Mouse (Mus musculus): ENCODE data around the gene Gm10645. TPM values are rescaled to one million over a fixed set of nuclear protein-coding genes. Genes with fewer than 3 reads are reported as not detected.

Gene Gm10645
- 0.29 and 0.89 TPM in 2 replicates for total RNA-seq (2015)
- 0.51 TPM in 1 of 2 replicates, not detected in the other for total RNA-seq (2017)

DNA sequence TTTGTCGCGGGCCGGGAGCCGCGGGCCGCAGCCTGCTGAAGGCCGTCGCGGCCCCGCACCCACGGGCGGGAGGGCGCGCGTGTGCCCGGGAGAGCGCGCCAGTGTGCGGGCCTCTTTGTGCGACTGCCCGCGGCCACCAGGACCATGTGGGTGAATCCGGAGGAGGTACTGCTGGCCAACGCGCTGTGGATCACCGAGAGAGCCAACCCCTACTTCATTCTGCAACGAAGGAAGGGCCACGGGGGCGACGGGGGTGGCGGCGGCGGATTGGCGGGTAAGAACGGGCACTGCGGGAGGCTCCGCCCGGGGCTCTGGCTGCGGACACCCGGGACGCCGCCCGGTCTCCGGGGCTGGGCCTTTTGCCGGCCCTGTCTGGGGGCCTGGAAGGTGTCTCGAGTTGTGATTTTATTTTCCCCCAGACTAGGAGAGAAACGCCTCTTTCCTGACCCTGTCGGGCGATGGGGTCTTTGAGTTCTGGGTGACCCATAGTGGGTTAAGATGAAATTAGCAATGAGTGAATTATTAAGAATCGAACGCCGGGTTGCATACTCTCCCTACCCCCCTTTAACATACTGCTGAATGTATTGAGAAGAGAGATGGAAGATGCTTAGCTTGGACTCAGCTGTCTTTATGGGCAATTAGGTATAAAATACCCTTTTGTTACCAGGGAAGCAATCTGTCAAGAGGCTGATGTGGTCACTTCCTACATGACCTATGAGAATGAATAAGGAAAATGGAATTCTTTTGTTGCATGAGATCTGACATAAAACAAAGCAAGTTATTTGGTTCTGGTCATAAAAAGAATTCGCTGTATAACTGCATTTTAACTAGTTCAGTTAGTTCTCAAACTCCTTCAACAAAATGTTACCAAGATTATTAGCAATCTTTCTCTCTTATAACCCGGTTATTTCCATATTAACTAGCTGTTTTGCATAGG lies at the start of gene Gm10645:
Gm10645 (minus strand) TSS at position 240 of the 937 bp plus-strand sequence.
- ATAC-seq (ENCODE audit: poor library complexity, severe bottlenecking), result peak; percentile 34

DNA sequence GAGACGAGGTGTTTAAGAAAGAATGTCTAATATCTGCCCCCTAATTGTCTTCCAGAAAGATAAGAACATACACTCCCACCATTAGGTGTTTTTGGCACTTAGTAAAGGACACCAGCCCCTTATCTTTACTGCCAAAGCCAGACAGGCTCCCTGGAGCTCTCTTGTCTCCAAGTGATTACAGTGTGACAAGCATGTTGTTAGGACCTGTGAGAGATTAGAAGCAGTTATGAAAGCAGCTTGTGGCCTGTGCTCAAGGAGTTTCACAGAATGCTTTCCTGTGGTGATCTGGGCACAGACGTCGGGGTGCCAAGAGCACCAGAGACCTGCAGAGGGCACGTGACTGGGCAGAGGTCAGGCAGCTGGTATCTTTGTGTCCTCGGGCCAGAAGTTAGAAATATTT lies 49.1 kb upstream of the Gm10645 start:
- peak; percentile 33; the same call in 1 of the 2 replicates for ATAC-seq (ENCODE audit: poor library complexity, severe bottlenecking)

DNA sequence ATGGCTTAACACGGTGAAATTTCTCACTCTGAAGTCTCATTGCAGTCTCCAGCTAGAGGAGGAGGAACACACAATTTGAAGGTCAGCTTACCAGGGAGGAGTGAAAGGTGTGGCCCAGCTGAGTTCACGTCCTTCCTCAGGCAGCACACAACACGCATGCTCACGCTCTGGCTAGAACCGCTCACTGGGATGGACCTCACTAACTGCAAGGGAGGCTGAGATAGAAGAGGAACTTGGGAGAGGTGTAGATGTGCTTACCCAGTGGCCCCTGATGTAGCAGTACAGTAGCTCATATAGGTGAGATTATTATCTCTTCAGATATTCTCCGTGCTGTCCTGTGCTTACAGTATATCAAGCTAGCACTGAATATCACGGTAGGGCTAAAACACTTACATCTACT lies 44.7 kb upstream of the Gm10645 start:
- ATAC-seq (ENCODE audit: poor library complexity, severe bottlenecking), result no peak

GRCm38 (mm10) chr8:83209581-83209980 lies 43.6 kb upstream of the Gm10645 start:
- ATAC-seq (ENCODE audit: poor library complexity, severe bottlenecking), result no peak

DNA sequence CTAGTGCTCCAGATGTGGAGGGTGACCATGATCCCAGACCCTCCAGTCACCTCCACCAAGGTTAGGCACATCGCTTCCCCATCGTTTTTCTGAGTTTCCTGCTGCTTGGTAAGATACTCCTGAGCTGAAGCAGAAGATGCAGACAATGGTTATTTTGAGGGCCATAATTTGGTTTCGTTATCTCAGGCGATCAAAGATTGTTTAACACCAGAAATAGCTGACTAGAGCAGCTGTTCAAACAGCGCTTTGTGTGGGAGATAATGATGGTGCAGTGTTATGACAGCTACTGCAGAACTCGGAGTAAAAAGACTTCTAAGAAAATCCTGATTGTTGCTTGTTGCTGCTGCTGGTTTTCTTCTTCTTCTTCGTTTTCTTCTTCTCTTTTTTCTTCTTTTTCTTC lies 39.9 kb upstream of the Gm10645 start:
- no peak for ATAC-seq (ENCODE audit: poor library complexity, severe bottlenecking)

DNA sequence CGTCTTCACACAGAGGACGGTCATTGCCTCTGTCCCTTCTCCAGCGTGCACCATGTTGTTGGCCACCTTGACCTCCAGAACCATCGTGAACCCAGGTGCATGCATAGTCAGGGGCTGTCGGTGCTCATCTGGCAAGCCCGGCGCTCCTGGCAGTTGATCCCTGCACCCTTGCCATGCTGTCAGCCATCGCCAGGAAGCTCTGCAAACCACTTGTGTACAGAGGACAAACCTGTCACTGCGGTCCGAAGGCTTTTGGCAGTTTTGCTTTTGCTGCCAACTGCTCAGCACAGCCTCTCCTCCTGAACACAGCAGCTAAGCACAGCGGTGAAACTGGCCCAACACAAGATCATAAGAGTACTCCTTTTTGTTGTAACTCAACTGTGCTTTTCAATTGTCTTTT lies 37.0 kb upstream of the Gm10645 start:
- ATAC-seq (ENCODE audit: poor library complexity, severe bottlenecking), result no peak

DNA sequence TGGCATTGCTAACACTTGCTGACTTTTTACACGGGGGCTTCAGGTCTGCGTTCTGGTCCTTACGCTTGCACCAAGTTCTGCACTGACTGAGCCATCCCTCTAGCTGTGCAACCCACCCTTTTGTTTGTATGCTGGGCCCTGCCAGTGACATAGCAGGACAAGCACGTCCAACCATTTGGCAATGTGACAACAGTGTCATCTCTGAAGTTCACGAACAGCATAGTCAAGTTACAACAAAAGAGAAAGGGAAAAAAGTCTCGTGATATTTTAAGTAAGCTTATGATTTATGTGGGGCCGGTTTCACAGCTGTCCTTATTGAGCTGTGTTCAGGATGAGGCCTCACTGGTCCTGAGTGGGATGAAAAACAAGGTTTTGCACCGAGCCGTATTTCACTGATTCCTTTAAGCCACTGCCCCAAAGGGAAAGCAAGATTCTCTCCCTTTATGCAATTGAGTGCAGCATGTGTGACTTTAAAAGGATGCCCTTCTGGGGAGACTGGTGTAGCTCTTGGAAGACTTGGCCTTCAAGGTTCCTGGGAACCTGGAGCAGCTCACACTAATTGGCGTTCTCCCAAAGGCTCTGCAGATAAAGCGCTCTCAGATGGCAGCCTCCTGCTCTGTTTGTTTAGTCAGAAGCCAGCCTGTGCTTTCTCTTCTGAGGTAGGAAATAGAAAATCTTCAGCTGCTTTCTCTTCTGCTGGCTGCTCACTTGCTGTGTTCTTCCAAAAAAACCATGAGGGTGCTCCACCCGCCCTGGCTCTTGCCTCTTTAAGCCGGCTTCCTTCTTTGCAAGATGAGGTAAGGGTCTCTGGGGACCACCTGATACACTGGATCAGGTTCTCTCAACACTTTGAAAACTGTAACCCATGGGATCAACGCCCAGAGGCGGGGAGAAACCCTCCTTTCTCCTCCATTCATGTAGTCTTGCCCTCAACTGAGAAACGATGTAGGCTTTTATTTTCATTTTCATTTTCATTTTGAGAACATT lies 34.5 kb upstream of the Gm10645 start:
- 0 out of 2 replicates have a peak, but pooled peaks have one; percentile 31 for ATAC-seq (ENCODE audit: poor library complexity, severe bottlenecking)

GRCm38 (mm10) chr8:83199715-83200114 lies 33.7 kb upstream of the Gm10645 start:
- ATAC-seq (ENCODE audit: poor library complexity, severe bottlenecking), result no peak

GRCm38 (mm10) chr8:83196088-83196487 lies 30.1 kb upstream of the Gm10645 start:
- ATAC-seq (ENCODE audit: poor library complexity, severe bottlenecking), result no peak

DNA sequence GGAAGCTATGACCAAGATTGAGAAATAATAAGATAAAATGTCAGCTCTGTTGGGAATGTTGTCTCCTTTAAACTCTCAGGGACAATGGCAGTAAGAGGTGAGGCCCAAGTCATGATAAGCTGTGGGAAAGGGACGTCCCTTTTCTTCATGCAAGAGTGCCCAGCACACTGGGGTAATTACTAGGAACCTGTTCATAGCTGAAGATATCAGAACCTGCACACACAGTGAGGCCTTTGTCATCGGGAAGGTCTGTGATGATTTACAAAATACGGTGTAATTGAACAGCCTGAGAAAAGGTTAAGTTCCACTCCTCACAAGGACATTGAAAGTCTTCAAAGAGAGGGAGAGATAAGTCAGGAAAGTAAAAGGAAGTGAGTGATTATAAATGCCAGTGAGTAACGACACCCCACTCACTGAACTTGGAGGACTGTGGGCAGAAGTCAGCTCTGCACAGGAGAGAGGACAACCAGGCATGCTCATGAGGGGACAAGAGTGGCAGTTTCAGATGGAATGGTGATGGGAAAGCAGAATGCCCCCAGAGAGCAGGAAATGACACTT lies 23.6 kb upstream of the Gm10645 start:
- no peak for ATAC-seq (ENCODE audit: poor library complexity, severe bottlenecking)

DNA sequence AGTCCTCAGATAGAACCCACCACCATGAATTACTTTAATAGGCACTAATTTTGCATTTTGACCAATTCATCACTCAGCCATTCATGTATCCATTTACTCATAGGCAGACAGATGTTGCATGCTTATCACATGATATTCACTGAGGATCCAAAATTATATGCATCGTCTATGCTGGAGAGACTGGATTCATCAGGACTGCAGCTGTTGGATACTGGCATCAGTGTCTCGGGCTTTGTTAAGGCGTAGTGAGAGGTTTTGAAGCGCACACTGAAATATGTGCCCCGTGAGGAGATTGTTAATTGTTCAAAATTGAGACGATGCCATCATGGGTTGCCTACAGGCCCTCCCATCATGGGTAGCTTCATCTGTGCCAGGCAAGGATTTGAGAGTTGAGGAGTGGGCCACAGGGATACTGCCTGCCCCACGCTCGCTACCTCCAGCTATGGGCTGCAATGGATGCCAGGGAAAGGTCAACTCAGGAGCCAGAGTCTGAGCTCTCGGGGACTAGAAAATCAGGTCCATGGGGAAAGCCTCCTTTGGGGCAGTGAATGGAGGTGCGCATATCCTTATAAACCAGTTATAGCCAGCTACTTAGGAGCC lies 21.5 kb upstream of the Gm10645 start:
- ATAC-seq (ENCODE audit: poor library complexity, severe bottlenecking), result no peak

DNA sequence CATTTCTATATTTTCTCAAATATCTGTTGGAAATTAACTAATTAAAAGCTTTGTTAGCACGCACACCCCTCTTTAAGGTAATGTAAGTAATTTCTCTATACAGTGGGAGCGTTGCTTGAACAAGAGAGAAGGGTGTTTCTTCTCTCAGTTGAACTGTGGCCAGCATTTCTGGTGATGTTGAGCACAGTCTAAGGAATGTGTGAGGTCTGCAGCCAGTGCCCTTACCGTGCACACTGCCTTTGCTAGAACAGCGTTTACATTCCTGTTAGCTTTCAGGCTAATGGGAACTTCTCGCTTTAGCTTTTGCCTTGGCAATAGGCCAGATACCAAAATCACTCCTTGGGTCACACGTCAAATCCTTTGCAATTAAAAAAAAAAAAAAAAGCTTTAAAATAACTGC lies 20.4 kb upstream of the Gm10645 start:
- ATAC-seq (ENCODE audit: poor library complexity, severe bottlenecking), result no peak

DNA sequence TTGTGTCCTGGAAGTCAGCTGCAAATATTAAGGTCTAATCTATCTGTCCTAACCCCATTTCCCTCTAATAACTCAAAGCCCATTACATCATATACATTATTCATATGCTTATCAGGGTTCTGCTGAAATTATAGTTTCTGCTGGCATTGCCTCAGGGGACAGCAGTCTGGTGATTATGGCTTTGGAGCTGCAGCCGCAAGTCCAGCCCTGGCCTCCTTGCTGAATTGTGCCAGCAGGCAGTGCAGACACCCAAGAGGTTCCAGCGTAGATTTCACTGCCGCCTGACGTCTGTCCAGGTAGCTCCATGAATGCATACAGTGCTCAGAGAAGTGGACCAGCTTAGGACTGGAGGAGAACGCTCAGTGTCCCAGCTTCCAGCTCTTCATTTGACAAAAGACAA lies 16.8 kb upstream of the Gm10645 start:
- ATAC-seq (ENCODE audit: poor library complexity, severe bottlenecking), result no peak

DNA sequence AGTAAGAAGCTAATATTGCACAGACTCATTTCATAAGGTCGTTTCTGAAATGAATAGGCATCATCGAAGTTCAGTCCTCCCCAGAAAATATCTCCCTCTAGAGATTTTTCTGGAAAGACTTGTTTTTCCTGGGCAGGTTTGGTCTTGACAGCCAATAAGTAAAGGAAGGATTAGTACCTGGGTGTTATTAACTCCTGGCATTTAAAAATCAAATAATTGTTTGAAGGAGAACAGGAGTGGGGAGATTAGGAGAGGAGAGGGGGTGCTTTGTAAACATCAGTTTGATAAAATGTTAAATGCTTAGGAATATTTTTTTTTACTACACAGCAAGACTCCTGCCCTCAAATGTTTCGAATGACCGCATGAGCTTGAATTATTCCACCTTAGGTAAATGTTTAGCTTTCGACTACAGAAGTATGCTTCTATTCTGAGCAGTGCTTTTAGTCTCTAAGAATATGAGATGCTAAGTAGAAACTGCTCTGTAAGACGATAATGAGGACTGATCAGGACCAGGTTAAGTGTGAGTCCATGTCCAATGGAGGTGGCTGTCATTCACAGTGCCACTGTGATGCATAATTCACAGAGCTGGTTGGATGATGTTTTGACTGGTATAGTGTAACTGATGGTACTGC lies 16.0 kb upstream of the Gm10645 start:
- no peak for ATAC-seq (ENCODE audit: poor library complexity, severe bottlenecking)

- ATAC-seq (ENCODE audit: poor library complexity, severe bottlenecking), result peak; percentile 63
Observed at GRCm38 (mm10) chr8:83178228-83178742, 12.3 kb upstream of the Gm10645 start.

- ATAC-seq (ENCODE audit: poor library complexity, severe bottlenecking), result peak; percentile 40
Observed at GRCm38 (mm10) chr8:83177317-83178195, 11.6 kb upstream of the Gm10645 start.

DNA sequence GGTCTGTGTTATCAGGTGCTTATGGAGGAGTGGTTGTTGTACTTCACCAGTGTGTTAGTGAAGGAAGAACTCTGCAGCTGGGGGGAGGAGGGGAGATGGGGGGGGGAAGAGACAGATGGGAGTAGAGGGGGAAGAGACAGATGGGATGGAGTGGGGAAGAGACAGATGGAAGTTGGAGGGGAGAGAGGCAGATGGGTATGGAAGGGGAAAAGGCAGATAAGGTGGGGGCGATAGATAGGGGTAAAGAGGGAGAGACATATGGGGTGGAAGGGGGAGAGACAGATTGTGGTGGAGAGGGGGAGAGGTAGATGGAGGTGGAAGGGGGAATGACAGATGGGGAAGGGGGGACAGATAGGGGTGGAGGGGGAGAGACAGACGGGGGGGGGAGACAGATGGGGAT lies 10.8 kb upstream of the Gm10645 start:
- no peak for ATAC-seq (ENCODE audit: poor library complexity, severe bottlenecking)

DNA sequence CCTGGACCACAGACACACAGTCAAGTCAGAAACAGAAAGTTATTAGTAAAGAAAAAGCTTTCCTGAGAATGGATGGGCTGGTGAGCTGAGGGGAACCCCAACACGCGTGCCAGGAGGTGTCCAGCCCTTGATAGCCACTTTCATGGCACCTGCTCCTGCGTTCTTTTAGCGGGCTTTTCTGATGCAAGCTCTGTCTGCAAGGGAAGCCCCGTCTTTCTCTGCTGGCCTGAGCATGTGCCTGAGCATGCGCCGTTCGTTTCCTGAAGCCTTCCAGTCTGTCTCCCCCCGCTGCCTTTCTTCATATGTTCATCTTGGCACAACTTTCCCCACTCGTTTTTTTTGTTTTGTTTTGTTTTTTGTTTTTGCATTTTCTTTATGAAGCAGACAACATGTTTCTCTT lies 9.7 kb upstream of the Gm10645 start:
- ATAC-seq (ENCODE audit: poor library complexity, severe bottlenecking), result no peak

- ATAC-seq (ENCODE audit: poor library complexity, severe bottlenecking), result no peak
Observed at GRCm38 (mm10) chr8:83170894-83171293, 4.9 kb upstream of the Gm10645 start.

All from megakaryocyte, adult 5-6 weeks (primary cell).